Mouse (Mus musculus) kidney, adult 2 months (tissue): ENCODE results near the gene D430041D05Rik.

ENCODE experiments used
- CTCF ChIP-seq: fragments of 200-500 bp; conservative IDR thresholded peaks from 2 replicates; pipeline ENCODE4 v1.5.1; 2011; ENCODE audit warnings: low read depth, mild to moderate bottlenecking, control low read depth, low read length, moderate library complexity, mixed read lengths; ENCODE audit not compliant: insufficient read depth, insufficient read length
- POLR2A ChIP-seq: fragments of 200-500 bp; IDR thresholded peaks from one replicate; pipeline ENCODE4 v1.6.1; 2011; ENCODE audit warnings: low read depth, low read length, control low read depth

GRCm38 (mm10) chr2:104420805-104421204, 10.0 kb upstream of the D430041D05Rik start:
- TF ChIP-seq CTCF (no peak), POLR2A (no peak)
